Mouse (Mus musculus) MN1 (cell line): ENCODE data around the gene Zfp106.

ENCODE experiments used
- DNase-seq: peaks from one replicate; pipeline ENCODE4 v3.0.0-alpha.2; 2016; ENCODE audit warnings: low spot score

Zfp106 gene

DNA sequence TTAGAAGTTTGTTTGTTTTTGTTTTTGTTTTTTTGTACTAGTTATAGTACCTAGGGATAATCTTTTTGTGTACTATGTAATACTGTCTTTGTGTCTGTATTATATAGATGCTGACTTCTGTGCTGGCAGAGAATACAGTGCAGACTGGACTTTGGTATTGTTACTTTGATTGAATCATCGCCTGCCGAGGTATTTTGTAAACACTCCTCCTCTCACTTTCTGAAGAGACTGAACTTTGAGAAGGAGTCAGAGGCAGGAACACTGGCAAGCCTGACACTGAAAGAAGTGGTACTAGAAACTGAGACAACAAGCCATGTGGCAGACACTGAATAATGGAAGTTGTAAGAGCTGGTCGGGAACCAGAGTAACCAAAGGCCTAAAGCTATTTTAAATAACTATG lies 6.8 kb downstream of the Zfp106 start:
- DNase-seq = no peak

DNA sequence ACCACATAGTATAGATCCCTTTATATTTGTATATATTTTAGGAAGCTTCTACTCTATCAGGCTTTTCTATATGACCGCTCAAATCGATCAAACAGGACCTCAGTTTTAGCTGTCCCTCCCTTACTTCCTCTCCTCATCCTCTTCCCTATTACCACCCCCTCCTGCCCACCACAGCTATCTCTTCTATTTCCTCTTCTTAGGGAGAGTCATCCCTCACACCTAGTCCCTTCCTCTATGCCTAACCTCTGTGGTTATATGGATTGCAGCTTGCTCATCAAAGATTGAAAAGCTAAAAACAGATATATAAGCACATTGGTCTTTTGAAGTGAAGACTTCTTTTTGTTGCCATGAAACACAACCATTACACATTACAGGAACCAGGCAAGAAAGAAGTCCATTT lies 18.9 kb downstream of the Zfp106 start:
- no peak for DNase-seq

DNA sequence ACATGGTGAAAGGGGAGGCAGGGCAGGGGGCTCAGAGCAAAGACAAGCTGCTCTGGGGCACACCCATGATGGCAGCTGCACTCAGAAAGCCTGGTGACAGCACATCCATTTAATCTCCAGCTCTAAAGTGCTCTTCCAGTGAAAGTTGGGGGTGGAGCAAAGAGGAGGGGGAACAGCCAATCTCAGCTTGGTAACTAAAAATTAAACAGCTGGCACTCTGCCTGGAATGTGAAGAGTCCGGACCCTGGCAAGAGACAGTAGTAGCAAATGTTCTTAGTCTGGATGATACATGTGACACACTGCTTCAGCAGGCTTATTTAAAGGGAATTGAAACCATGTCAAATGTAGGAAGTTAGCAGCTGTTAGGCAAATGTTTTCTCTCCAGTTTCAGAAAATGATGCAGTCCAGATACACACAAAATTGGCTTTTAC lies 23.9 kb downstream of the Zfp106 start:
- DNase-seq = peak; percentile 89

- DNase-seq = peak; percentile 35
Observed at GRCm38 (mm10) chr2:120539333-120539732, 24.3 kb downstream of the Zfp106 start.

GRCm38 (mm10) chr2:120531223-120531622 lies 32.4 kb downstream of the Zfp106 start:
- no peak for DNase-seq

DNA sequence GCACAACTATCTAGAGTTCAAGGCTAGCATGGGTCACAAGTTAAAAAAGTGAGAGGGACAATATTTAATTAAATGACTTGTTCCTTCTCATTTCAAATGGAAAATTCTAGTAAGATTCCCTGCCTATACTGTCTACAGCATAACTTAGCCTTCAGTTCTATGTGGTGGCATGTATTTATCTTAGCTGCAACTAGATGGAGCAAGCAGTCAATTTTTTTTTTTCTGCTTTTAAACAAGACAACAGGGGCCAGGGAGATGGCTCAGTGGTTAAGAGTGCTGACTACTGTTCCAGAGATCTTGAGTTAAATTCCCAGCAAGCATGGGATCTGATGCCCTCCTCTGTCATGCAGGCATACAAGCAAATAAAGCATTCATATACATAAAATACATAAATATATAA lies 34.1 kb downstream of the Zfp106 start:
- DNase-seq = peak; percentile 17

DNA sequence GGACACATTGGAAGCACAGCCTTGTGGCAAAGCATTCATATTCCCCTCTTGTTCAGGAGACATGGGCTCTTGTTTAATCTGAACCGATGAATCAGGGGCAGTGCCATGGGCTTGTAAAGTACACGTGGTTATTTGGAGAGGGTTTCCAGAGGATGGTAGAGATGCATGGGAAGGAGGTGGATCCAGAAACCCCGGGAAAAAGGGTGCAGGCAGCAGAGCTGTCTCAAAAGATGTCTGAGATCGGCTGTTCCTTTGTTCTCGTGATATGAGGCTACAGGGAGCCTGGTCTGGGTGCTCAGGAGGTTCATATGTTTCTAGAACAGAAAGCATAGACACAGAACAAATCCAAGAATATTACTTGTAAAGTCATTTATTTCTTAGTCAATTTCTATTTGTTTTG lies 36.9 kb downstream of the Zfp106 start:
- no peak for DNase-seq

DNA sequence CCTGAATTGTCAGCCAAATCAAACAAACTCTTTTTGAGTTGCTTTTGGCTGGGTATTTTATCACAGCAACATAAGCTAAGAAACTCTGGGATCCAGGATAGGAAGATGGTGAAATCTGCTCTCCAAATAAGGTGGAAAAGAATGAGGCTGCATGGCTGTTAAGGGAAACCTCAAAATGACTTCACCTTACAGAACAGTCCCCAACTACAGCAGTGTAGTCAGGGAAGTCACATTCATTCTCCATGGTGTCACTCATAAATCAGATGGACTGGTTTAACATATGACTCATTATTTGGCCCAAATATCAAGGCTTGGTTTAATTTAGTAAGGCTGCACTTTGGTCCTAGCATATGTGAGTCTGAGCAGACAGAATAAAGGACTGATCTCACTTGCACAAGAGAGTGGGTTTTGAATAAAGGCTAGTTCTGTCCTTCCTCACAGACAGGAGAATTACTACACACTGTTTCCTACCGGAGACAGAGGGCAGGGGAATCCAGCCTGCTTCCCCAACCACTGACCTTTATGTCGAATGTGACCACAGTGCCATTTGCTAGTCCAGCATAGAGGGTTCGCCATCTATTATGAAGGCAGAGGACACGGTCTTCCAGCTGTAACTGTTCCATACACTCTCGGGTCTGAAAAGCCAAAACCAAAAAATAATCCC lies 45.0 kb downstream of the Zfp106 start:
- peak; percentile 35 for DNase-seq

DNA sequence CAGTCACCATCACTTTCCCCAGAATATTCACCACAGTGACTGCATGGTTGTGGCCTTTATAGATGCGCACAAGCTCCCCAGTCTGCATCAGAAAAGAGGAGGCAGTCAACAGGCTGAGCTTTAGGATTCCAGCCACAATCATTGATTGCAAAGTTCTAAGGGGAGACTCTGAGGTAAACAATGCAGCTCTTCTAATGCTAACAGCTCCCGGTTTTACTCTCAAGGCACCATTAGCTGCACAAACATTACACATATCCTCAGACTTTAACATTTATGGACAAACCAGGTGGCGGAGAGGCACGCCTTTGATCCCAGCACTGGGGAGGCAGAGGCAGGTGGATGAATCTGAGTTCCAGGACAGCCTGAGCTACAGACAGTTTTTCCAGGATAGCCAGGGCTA lies 49.5 kb downstream of the Zfp106 start:
- DNase-seq = no peak

DNA sequence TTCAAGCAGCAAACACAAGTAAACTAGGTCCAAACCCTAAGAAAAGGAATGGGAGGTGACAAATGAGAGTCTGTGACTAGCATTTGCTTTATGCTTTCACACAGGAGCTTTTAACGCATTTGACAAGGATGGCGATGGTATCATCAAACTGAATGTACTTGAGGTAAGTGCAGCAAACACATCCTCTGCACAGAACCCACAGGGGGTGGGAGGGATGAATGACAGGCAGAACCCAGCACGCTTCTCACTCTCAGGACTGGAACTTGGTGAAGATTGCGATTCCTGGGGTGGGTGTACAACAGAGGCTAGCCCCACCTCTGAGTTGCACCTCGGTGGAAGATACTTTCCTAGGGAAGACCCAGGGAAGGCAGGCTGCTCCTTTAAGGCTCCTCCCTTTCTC lies 59.7 kb downstream of the Zfp106 start:
- no peak for DNase-seq

GRCm38 (mm10) chr2:120503094-120503493 lies 60.5 kb downstream of the Zfp106 start:
- no peak for DNase-seq

- peak; percentile 56 for DNase-seq
Observed at GRCm38 (mm10) chr2:120502605-120502990, 61.0 kb downstream of the Zfp106 start.

GRCm38 (mm10) chr2:120501931-120502604 lies 61.6 kb downstream of the Zfp106 start:
- no peak for DNase-seq

GRCm38 (mm10) chr2:120501136-120501918 lies 62.3 kb downstream of the Zfp106 start:
- DNase-seq = no peak

DNA sequence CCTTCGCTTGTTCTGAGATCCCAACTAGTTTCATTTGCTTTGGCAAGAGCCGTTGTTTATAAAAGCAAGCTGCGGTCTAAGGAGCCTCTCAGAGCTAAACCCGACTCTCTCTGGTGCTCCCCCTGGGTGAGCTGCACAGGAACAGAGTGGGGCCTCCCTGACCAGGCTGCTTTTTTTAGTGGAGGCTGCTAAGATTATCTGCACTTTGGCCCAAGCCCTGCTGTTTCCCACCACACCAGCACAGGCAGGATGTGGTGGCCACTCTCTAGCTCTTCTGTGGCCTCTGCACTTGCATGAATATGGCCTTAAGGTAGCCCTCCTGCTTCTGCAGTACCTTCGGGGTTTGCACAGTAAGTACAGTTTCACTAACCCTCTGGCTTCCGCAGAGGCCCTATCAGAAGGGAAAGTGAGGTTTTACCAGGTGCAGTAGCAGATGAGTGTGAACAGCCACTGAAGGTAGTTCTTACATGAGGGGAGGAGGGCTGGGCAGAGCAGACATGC lies 63.6 kb downstream of the Zfp106 start:
- DNase-seq = no peak

DNA sequence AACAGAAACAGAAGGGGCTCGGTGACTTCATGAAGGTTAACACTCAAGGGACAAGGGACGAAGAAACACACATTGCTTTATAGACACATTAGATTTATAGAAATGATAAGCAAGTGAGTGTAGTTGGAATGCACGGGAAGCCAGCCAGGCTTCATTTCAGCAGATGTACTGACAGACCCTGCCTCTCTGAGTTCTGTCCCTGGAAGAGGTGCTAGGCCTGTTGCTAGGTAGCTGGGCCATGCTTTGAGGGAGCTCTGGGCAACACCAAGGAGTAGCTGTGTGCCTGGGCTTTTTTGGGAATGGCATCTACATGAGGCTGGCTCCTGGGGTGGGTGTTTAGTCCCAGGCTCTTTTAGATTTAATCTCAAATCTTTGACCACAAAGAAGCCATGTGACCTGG lies 67.1 kb downstream of the Zfp106 start:
- peak; percentile 10 for DNase-seq

GRCm38 (mm10) chr2:120493254-120493653 lies 70.4 kb downstream of the Zfp106 start:
- DNase-seq = no peak

DNA sequence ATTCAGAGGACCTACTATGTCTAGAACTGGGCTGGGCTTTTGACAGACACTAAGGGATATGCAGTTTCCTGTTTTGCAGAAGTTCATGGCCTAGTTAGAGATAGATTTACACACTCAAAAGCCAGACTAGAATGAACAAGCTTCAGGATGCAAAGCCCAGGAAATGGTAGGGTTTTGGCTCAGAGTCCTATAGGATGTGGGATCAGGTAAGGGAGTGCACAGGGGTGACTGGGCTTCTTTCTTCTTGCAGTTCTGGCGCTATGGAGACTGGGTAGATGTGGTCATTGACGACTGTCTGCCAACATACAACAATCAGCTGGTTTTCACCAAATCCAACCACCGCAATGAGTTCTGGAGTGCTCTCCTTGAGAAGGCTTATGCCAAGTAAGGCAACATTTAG lies 79.4 kb downstream of the Zfp106 start:
- no peak for DNase-seq

GRCm38 (mm10) chr2:120482506-120483389 lies 80.9 kb downstream of the Zfp106 start:
- DNase-seq = no peak

GRCm38 (mm10) chr2:120481921-120482320 lies 81.7 kb downstream of the Zfp106 start:
- no peak for DNase-seq

DNA sequence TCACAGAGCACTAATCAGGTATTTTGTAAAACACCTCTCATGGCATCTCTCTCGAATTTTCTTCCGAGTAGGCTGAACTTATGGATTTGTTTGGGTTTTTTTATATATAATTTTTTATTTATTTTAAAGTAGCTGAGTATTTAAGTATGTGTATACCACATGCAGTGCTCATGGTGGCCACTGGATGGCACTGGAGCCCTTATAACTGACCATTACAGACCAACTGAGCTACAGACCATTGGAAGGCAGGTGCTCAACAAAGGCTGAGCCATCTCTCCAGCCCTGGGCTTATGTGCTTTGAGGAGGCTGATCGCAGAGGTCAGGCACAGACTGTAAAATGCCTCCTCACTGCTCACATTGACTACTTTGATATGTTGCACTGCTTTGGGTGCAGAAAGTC lies 85.0 kb downstream of the Zfp106 start:
- DNase-seq = peak; percentile 51
